Mouse (Mus musculus): ENCODE measurements around the gene Pde6b. TPM values are rescaled to one million over a fixed set of nuclear protein-coding genes. Genes with fewer than 3 reads are reported as not detected.

The Pde6b gene
- total RNA-seq, 2 experiments from 2014 or later, result not detected

GRCm38 (mm10) chr5:108386449-108386848 lies 1.7 kb upstream of the Pde6b start:
- no peak for DNase-seq (ENCODE audit: low spot score in 2 of 2)

DNA sequence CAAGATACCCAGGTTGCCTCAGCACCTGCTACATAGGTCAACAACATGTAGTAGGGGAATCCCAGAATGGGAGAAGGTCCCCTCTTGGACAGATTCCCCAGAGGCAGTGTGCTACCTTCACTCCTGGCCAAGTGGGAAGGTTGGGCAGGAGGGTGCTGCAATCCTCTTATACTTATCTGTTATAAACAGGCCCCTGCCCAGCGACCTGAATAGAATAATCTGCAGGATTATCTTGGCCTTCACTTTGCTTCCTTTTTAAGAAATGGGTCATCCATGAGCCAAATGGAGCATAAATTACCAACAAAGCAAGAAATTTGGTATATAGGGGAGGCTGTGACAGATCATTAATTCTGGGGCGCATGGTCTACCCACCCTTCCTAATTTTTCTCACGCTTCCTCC lies 1.6 kb downstream of the Pde6b start:
- no peak for DNase-seq (ENCODE audit: low spot score in 2 of 2)

DNA sequence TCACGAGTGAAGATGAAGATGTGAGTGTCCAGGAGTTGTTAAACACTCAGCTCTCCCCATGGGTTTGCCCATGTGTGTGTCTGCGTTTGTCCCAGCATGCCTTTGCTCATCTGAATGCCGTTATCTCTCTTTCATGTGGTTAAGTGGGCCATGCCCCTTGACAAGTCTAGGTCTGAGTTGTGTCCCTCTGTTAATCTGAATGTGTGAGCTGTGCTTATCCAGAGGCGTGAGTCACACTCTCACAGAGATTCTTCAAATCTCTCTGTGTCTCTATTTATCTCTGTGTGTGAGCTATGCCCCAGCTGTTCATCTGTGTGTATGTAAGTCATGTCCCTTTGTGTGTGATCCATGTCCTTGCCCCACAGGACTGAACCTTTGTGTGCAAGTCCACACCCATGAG lies 15.3 kb downstream of the Pde6b start:
- DNase-seq (ENCODE audit: low spot score in 2 of 2), result no peak

GRCm38 (mm10) chr5:108405460-108405859 lies 17.3 kb downstream of the Pde6b start:
- DNase-seq (ENCODE audit: low spot score in 2 of 2), result no peak

- no peak for DNase-seq (ENCODE audit: low spot score in 2 of 2)
Measured at GRCm38 (mm10) chr5:108406977-108407376, 18.8 kb downstream of the Pde6b start.

DNA sequence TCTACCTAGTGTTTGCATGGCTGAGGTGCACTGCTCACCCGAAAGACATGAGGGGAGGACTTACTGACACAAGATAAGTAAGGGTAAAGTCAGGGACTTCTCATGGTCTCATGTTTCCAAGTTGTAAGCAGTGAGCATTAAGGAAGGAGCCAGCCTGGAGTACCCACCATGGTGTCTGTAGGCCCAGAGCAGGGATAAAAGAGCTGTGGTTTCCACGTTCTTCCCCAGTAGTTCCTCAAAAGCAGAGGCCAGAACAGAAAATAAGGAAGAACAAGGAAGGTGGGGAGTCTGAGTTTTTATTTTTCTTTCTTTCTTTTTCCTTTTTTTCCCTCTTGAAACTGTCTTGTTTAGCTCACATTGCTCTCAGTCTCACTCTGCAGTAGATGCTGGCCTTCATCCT lies 26.5 kb downstream of the Pde6b start:
- no peak for DNase-seq (ENCODE audit: low spot score in 2 of 2)

DNA sequence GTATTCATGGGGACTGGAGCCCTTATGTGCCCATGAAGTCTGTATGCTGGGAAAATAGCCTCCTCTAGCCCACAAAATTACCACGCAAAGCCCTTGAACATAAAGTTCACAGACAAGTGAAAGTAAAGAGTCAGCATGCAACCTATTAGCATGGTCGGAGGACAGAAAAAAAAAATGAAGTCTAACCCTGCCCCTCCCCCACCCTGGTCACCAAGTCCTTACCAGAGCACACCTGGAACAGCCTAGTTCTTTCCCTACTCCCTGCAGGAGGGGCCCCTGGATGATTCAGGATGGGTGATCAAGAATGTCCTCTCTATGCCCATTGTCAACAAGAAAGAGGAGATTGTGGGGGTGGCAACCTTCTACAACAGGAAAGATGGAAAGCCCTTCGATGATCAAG lies 34.5 kb downstream of the Pde6b start:
- DNase-seq (ENCODE audit: low spot score in 2 of 2), result no peak

DNA sequence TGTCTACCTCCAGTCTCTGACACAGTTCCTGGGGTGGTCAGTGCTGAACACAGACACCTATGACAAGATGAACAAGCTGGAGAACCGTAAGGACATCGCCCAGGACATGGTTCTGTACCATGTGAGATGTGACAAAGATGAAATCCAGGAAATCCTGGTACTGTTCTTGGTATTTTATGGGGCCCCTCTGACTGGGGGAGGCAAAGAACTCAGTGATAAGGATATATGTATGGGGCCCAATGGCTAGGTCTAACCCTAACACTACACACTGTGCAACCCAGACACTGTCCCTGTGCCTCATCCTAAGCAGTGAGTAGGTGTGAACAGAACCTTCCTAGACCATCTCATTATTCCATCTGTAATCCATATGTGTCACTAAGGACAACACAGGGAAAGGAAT lies 35.2 kb downstream of the Pde6b start:
- no peak for DNase-seq (ENCODE audit: low spot score in 2 of 2)

DNA sequence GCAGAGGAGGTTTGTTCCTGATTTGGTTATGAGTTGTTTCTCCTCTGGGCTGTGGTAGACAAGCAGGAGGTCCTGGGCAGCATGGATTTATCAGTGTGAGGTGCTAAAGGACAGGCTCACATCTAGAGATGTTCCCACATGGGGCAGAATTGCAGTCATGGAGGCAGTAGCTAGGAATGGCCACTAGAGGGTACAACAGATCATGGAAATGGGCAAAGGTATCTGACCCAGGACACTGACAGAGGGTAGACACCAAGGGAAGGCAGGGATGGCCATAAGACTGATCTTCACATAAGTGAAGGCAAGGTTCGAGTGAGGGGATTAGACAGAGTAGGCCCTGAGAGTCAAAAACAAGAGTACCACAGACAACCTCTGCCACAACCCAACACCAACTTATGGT lies 39.0 kb downstream of the Pde6b start:
- peak; percentile 34 to 41 for DNase-seq (ENCODE audit: low spot score in 2 of 2)

GRCm38 (mm10) chr5:108431196-108431595 lies 43.0 kb downstream of the Pde6b start:
- DNase-seq (ENCODE audit: low spot score in 2 of 2), result no peak

GRCm38 (mm10) chr5:108433804-108434587 lies 45.8 kb downstream of the Pde6b start, which contains the start of gene Atp5k:
TSS of gene Atp5k (minus strand) at chr5:108434448.
- peak; percentile 92 for DNase-seq (ENCODE audit: low spot score in 2 of 2)

- no peak for DNase-seq (ENCODE audit: low spot score in 2 of 2)
Measured at GRCm38 (mm10) chr5:108436101-108436500, 47.9 kb downstream of the Pde6b start.

- DNase-seq (ENCODE audit: low spot score in 2 of 2), result no peak
Measured at GRCm38 (mm10) chr5:108446973-108447372, 58.8 kb downstream of the Pde6b start.

GRCm38 (mm10) chr5:108447857-108448256 lies 59.7 kb downstream of the Pde6b start:
- no peak for DNase-seq (ENCODE audit: low spot score in 2 of 2)

- DNase-seq (ENCODE audit: low spot score in 2 of 2), result peak; percentile 63 to 67
Measured at GRCm38 (mm10) chr5:108448785-108449668, 60.8 kb downstream of the Pde6b start, which contains the start of gene Mfsd7a. TSS of gene Mfsd7a (minus strand) at chr5:108448891.

- DNase-seq (ENCODE audit: low spot score in 2 of 2), result no peak
Measured at GRCm38 (mm10) chr5:108450837-108451540, 62.8 kb downstream of the Pde6b start.

GRCm38 (mm10) chr5:108451611-108452010 lies 63.4 kb downstream of the Pde6b start:
- no peak for DNase-seq (ENCODE audit: low spot score in 2 of 2)

DNA sequence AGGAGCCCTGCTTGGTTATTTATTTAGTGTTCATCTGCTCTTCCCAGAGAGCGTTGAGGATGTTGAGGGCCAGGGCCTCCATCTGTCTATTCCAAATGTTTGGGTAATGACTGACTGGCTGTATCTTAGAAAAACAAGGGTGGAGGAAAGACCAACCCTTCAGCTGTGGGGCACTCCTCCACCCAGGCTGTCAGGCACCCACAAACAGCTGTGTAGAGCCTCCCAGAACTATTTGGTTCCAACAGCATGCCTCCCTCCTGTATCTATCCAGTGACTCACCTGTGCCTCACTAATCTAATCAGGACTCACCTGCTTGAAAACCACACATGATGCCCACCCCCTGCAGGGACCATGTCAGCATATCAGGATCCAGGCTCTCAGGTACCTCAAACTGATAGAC lies 64.2 kb downstream of the Pde6b start:
- no peak for DNase-seq (ENCODE audit: low spot score in 2 of 2)

DNA sequence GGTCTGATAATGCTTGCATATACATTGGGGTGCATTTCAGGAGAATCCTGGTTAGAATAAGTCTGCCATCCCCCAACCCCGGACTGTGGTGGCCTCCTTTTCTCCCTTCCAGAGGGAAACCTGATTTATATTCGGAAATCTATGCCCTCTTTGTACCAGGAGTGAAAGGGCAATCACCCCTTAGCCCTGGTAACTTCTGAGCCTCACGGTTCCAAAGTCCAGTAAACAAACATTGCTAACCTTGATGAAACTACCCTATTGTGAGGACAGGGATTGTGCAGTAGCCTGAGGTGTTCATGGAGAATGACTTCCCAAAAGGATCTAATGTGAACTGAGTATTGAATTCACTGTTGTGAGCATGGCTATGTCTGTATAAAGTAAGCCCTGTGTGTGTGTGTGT lies 65.9 kb downstream of the Pde6b start:
- no peak for DNase-seq (ENCODE audit: low spot score in 2 of 2)

DNA sequence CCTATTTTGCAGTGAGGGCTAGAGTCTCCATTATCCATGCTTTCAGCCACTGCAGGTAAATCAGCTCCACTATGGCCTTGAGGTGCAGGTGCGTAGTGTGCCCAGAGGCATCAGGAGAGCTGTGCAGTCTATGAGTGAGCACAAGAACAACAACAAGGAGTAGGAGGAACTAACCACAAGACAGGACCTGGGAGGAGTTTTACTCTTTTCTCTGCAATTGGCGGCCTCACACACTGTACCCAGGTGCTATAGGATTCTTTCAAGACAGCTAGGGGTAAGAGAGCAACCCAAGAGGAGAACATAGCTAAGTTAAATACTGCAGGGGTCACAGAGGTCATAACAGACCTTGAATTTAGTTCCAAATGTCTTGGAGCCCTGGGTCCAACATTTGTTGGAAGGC lies 70.5 kb downstream of the Pde6b start:
- DNase-seq (ENCODE audit: low spot score in 2 of 2), result no peak

DNA sequence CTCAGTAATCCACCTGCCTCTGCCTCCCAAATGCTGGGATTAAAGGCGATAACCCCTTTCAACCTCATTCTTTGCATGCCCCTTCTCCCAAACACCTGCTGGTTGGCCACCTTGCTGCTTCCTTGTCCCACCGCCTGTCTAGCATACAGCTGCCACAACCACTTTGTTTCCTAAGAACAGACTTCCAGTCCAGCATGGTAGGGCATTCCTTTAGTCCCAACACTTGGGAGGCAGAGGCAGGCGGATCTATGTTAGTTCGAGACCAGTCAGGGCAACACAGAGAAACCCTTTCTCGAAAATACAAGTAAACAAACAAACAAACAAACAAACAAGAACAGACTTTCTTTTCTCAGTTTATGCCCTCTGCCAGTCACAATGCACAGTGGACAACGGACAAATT lies 72.3 kb downstream of the Pde6b start:
- no peak for DNase-seq (ENCODE audit: low spot score in 2 of 2)

Data from adrenal gland, adult 18-20 months (tissue).